Mouse (Mus musculus) testis, postnatal 10 days (tissue): ENCODE results near the gene Pck2.

ENCODE experiments used
- DNase-seq: peaks from one replicate; pipeline ENCODE4 v3.0.0; 2021; ENCODE audit warnings: low spot score

The Pck2 gene

GRCm38 (mm10) chr14:55540067-55540786, at the start of gene Pck2:
TSS of gene Pck2 (plus strand) at chr14:55540266.
- peak; percentile 85 for DNase-seq

DNA sequence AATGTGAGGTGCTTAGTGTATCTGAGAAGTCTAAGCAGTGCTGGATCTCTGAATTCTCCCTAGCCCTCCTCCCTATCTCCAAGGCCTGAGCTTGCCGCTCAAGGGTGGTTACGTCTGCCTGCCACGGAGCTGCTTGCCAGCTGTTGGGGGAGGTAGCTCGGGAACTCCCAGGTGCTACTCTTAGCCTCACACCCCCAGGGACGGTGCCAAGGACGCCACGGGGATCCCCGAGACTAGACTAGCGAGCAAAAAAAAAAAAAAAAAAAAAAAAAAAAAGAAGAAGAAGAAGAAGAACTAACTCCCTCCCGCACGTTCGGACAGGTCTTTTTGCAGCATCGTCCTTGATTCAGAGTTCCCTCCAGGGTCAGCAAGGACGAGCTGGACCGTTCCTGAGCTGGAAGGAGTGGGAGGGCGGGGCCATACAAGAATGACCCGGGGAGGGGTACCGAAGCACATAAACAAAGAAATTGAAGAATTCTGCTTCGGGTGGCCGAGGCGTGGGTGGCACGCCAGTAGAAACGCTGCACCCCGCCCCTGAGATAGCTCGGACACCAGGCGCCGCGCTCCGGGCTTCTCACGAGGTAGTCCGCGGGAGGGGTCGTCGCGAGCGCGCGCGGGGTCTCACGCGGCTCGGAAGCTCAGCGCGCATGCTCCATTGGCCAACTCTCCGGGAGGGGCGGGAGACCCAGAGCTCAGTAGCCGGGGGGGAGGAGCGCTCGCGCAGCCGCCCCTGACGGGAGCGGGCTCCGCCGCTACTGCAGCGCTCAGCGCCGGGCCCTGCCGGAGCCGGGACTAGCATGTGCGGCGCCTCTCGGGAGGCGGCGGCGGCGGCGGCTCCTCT, 49.5 kb upstream of the Pck2 start, which contains the start of gene Carmil3:
Gene Carmil3, plus strand, starts transcription at position 291 of the 841 bp plus-strand sequence.
- DNase-seq: peak; percentile 81

DNA sequence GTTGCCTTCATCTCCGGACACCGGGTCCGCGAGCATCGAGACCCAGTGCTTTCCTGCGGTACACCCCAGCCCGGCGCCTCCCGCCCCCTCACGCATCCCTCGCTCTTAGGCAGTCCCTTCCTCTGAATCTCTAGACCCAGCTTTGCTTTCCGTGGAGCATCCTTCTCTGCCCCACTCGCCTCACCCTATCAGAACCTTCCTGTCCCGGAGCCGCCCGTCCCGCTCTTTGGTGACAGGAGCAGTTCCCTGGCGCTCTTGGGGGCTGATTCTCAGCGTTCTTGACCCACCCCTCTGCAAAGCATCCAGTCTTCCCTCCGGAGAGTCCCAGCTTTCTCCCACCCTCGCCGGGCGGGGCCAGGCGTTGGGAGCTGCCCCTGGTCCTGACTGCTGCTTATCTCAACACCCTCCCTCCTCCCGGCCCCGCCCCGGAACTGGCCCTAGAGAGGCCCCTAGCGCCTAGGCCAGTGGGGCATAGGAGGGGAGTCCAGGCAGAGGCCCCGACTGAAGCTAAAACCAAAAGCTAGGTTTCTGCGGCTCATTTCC, 48.7 kb upstream of the Pck2 start:
- peak; percentile 83 for DNase-seq

DNA sequence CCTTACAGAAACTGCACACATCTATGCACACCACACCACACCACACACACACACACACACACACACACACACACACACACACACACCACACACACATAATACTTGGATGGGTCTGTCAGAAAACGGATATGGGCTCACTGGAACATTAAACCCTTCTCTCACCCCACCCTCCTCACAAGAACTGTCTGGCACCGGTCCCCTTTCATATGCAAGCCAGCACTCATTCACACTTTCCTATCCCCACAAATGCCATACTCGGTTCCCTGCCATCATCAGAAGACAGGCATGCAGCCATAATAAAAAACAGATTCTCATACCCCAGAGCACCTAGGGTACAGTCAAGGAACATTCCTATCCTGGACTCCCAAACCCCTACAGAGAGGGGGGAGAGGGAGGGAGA, 48.0 kb upstream of the Pck2 start:
- DNase-seq: no peak

DNA sequence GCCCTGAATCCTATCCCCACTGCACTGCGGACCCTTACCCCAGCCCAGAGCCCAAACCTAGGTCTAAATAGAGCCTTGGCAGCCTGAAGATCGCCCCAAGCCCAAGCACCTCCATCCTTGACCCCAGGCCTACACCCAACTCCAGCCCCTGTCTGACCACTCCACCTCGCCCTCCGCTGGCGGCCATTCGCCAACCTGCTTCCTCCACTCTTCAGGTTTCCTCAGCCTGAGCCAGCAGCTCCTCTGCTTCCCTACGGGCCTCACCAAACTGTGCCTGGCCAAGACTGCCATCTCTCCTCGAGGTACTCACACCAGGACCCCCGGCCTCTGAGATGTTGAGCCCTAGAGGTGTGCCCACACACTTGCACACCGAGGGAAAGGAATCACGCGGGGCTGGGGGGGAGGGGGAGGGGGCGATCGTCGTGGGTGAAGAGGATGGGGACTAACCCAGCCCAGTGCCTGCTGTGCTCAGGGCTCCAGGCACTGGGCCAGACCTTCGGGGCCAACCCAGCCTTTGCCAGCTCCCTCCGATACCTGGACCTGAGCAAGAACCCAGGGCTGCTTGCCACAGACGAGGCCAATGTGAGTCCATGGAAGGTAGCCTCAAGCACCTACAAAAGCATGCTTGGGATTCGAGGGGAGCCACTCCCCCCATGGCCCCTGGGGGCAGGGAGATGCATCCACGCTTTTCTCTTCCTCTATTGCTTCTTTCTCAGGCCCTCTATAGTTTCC, 44.4 kb upstream of the Pck2 start:
- no peak for DNase-seq

DNA sequence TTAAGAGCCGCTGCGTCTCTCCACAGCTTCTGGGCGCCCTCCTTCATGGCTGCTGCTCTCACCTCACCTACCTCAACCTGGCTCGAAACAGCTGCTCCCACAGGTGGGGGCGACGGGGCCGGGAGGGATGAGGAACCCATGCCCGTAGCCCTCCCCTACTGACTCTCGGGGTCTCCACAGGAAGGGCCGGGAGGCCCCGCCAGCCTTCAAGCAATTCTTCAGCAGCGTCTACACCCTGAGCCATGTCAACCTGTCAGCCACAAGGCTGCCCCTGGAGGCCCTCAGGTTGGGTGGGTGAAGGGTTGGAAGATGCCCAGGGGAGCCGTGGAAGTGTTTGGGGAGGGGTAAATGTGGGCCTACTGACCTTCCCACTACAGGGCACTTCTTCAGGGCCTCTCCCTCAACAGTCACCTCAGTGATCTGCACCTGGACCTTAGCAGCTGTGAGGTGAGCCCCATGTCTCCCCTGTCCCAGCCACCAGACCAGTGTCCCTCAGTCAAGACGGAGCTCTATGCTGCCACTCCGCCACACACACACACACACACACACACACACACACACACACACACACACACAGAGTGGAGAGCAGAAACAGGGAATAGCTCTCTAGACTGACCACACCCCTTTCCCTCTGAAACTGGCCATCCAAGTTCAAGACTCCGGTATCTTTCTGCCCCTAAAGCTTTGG, 43.2 kb upstream of the Pck2 start:
- no peak for DNase-seq

DNA sequence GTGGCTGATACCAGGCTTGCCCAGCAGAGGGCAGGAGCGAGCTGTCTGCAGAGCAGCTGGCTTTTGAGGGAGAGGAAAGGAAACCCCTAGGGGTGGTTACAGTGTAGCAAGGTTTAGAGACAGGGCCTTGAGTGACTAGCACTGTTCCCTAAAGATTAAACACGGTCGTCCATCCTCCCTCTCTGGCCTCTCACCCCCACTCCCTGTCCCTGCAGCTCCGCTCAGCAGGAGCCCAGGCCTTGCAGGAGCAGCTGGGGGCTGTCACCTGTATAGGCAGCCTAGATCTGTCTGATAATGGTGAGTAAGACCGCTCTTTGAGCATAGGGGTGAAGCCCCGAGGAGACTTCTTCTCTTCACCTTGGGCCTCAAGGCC, 42.6 kb upstream of the Pck2 start:
- DNase-seq: peak; percentile 97

DNA sequence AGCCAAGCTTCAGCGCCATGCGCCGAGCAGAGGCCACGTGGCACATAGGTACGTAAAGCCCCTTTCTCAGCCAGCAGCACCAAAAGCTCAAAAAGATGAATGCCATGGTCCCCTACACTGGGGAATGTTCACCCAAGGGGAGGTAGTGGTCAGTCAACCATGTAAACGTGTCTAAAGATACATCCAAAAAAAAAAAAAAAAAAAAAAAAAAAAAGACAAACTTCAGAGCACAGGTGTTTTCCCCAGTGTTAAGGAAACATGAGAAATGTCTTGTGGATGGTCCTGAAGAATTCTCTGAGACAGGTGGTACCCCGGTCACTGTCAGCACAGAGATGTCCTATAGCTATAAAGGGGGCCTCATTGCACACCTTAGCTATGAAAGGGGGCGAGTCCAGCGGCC, 34.5 kb upstream of the Pck2 start:
- no peak for DNase-seq

GRCm38 (mm10) chr14:55507801-55508200, 32.3 kb upstream of the Pck2 start:
- DNase-seq: no peak

- DNase-seq: no peak
Measured at GRCm38 (mm10) chr14:55509540-55509939, 30.5 kb upstream of the Pck2 start.

DNA sequence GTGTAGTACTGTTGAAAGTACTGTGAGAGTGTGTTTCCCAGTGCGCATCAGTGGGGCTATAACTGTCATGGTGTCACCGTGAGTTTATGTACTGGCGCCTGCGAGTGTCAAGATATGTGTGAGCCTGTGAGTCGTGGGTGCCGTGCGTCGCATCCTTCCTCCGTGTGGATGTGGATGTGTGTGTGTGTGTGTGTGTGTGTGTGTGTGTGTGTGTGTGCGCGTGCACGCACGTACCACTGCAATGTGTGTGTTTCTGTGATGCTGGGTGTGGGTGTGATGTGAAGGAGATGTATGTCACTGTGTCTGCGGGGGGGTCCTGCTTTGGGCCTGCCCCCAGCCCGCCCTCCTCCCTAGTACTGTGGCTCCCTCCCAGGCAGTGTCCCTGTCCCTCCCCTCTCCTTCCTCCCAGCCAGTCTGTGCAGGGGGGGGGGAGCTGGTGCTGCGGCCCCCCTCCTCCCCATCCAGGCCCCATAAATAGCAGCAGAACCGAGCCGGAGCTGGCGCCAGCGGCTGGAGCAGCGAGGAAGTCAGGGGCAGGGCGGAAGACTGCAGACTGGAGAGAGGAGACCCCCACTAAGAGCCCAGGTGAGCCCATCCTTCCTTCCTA, 29.8 kb upstream of the Pck2 start, which contains the start of gene Cpne6:
Gene Cpne6, plus strand, starts transcription at position 321 of the 607 bp plus-strand sequence.
- no peak for DNase-seq

DNA sequence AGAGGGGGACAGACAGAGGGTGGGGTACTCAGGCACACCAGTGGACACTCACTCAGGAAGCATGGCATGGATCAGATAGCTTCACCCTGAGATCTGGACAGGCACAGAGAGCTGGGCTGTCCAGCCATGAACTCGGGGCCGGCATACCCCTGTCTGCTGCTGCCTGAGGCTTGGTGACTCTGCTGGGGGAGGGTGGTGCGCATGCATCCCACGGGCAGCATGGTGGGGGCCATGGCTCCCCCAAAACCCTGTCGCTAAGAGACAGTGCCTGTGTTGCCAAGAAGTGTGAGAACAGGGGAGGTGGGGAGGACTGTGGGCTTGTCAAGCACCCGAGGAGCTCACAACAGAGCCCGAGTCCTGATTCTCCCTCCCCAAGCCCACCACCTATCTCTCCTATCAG, 29.0 kb upstream of the Pck2 start:
- DNase-seq: no peak

DNA sequence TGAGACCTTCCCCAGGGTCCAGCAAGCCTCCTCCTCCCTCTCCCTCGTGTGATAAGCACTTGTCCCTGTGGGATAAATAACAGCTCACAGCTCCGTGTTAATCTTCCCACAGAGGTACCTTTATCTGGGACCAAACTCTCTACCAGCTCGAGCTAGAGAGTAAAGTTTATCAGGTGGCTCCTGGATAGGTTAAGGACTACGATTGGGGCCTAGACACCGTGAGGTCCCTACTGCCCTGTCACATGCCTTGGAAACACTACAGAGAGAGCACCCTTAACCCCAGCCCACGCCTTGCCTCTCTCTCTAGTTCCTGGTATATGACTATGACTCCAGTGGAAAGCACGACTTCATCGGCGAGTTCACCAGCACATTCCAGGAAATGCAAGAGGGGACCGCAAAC, 26.1 kb upstream of the Pck2 start:
- DNase-seq: no peak

- DNase-seq: no peak
Measured at GRCm38 (mm10) chr14:55515846-55516245, 24.2 kb upstream of the Pck2 start.

DNA sequence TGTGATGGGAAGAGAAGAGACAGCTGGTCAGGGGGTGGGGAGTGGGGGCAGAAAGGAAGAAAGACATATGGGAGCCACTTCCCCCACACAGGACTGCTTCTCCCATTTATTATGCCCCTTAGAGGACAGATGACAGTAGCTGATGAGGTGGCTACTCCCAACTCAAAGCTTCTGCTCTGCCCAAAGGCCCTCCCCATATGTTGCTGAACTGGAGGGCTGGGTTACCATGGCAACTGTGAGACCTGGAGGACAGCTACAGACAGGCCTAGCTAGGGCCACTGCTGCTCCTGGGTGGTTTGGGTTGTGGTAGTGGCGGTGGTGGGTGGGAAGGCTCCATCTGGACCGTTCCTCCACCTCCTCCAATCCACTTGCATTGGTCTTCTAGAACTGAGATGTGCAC, 21.2 kb upstream of the Pck2 start:
- DNase-seq: no peak

- no peak for DNase-seq
Measured at GRCm38 (mm10) chr14:55519604-55520003, 20.5 kb upstream of the Pck2 start.

DNA sequence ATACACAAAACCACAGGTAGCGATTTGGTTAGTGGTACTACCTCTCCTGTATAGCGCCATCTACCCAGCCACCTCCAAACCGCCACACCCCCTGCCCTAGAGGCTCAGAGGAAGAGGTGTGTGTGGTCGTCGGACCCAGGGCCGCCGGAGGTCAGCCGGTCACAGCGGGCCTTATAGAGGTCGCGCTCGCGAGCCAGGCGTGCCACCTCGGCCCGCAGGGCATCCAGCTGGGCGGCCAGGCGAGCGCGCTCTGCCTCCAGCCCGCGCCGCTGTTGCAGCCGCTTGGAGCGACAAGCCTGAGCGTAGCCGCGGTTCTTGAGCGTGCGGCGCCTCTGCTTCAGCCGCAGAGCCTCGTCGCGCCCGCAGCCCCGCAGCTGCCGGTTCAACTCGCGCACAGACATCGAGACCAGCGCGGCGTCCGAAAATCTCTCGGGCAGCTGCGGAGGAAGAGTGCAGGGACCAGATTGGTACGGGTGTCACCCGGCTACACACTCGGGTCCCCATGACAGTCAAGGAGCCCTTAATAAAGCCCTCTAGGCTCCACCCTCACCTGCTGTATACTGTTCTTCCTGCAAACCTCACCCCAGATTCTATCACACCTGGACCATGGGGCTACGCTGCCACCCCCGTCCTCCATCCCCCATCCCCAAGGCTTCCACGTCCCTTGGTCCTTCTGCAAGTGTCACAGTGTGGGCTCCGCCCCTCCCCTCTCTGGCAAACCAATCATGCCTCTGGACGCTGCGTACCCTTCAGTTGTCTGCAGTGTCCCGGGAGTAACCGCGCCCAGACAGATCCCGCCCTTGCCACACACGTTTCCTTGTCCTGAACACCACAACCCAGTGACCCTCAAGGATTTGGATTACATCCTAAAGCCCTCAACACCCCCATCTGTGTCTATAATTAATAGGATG, 19.4 kb upstream of the Pck2 start:
- no peak for DNase-seq

GRCm38 (mm10) chr14:55524062-55524461, 16.0 kb upstream of the Pck2 start:
- no peak for DNase-seq

DNA sequence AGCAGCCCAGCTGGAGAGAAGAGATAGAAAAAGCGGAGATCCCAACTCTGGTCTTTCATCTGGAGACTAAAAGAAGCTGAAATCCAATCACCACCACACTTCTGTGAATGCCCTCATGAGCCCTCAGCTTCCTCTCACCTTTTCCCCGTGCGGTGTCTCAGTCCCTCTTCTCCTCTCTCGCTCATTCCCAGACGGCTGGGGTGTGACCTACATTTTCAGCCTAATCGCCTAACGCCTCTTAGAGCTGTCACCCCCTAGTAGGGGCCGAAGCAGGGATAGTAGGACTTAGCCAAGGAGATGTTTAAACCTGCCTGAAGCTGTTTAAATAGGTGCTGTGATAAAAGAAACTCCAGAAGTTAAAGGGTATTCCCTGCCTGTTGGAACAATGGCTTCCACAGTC, 15.3 kb upstream of the Pck2 start, which contains the start of gene Nrl:
Gene Nrl, minus strand, starts transcription at position 197 of the 400 bp plus-strand sequence.
- DNase-seq: no peak

DNA sequence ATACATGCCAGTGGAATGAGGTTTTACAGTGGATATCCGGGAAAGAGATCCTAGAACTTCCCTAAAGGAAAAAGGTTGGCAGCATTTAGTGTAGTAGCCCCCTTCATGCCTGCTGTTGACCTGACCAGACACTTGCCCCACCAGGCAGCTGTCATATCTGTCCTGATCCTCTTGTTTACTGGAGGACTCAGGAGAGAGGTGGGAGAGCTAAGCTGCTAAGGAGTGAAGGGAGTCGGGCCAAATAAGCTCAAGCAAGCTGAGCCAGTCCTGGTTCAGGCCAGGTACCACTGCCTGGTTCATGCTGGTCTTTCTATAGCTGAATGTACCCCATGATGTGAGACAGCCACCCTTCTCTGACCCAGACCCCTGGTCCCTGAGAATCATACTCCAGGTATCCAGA, 13.4 kb upstream of the Pck2 start:
- no peak for DNase-seq
